Mouse (Mus musculus) heart, postnatal 10 days (tissue): ENCODE results near the gene Arhgap45. TPM values are rescaled to one million over a fixed set of nuclear protein-coding genes. Genes with fewer than 3 reads are reported as not detected.

Source experiments
- DNase-seq, 2 experiments: peaks; one replicate each; pipeline ENCODE4 v3.0.0; 2021
- intact Hi-C: fragments of 180-260 bp; cut with DNase I; formaldehyde crosslinking; loops from one replicate; pipeline ENCODE4 v1.15.1; 2025
- total RNA-seq, 2 experiments: library from RNA; stranded (reverse); gene quantifications; 2 replicates each; pipeline ENCODE4 v1.2.3; 2021

The Arhgap45 gene
- total RNA-seq, 2 experiments from 2014 or later, result 5.0 to 6.1 TPM

GRCm38 (mm10) chr10:80072623-80073489 lies 56.4 kb downstream of the Arhgap45 start:
- DNase-seq, result no peak
- intact Hi-C loops, result loop anchor here (2.0 to 5.0 kb wide), 2 partner anchors 28 to 39 kb away; no protein-coding TSS in a partner anchor

- intact Hi-C loops, result loop anchor here (5.0 kb wide), 1 partner anchor 37 kb away; no protein-coding TSS in a partner anchor
- peak; percentile 74 to 76 for DNase-seq
Observed at GRCm38 (mm10) chr10:80074813-80075601, 58.6 kb downstream of the Arhgap45 start.

- no peak for DNase-seq
- intact Hi-C loops, result no loop called here
Observed at GRCm38 (mm10) chr10:80075924-80076323, 59.5 kb downstream of the Arhgap45 start.

- no peak for DNase-seq
- intact Hi-C loops, result no loop called here
Observed at GRCm38 (mm10) chr10:80076386-80076785, 59.9 kb downstream of the Arhgap45 start.

- no peak for DNase-seq
- intact Hi-C loops, result no loop called here
Observed at GRCm38 (mm10) chr10:80077312-80077711, 60.9 kb downstream of the Arhgap45 start.

- DNase-seq, result no peak
- intact Hi-C loops, result no loop called here
Observed at GRCm38 (mm10) chr10:80078366-80078765, 61.9 kb downstream of the Arhgap45 start.

- intact Hi-C loops, result no loop called here
- DNase-seq, result no peak
Observed at GRCm38 (mm10) chr10:80080396-80081070, 64.1 kb downstream of the Arhgap45 start.

Other genes with a start within 250 kb of the Arhgap45 start
- gene Rnf126, start 249.7 kb upstream of the Arhgap45 start, total RNA-seq, result 10 to 100 TPM; 31.8 to 34.4 TPM
- 1 to 10 TPM; 5.8 to 7.4 TPM for gene Fstl3, start 239.4 kb upstream of the Arhgap45 start, total RNA-seq
- gene Prss57, start 225.7 kb upstream of the Arhgap45 start, total RNA-seq, result not detected
- 100 to 1,000 TPM in 1 of 2 experiments, 10 to 100 TPM in 1; 90.8 to 103 TPM for gene Palm, start 223.1 kb upstream of the Arhgap45 start, total RNA-seq
- under 1 TPM; 0.22 to 0.30 TPM for gene Misp, start 195.7 kb upstream of the Arhgap45 start, total RNA-seq
- gene Ptbp1, start 162.2 kb upstream of the Arhgap45 start, total RNA-seq, result 100 to 1,000 TPM; 144 to 145 TPM
- under 1 TPM in 1 of 2 experiments, not detected in 1; 0.55 TPM for gene Prtn3, start 142.2 kb upstream of the Arhgap45 start, total RNA-seq
- gene Plppr3, start 142.0 kb upstream of the Arhgap45 start, total RNA-seq, result under 1 TPM; 0.53 to 0.89 TPM
- gene Elane, start 130.4 kb upstream of the Arhgap45 start, total RNA-seq, result not detected
- 10 to 100 TPM in 1 of 2 experiments, 1 to 10 TPM in 1; 3.2 to 12.0 TPM for gene Cfd, start 125.8 kb upstream of the Arhgap45 start, total RNA-seq
- gene Med16, start 107.7 kb upstream of the Arhgap45 start, total RNA-seq, result 10 to 100 TPM; 59.5 to 60.0 TPM
- gene Gm26602, start 105.8 kb upstream of the Arhgap45 start, total RNA-seq, result not detected
- gene Kiss1r, start 99.7 kb upstream of the Arhgap45 start, total RNA-seq, result under 1 TPM; 0.17 to 0.22 TPM
- 10 to 100 TPM; 93.4 to 94.9 TPM for gene R3hdm4, start 95.4 kb upstream of the Arhgap45 start, total RNA-seq
- gene Arid3a, start 89.6 kb upstream of the Arhgap45 start, total RNA-seq, result 1 to 10 TPM; 3.1 to 3.2 TPM
- 10 to 100 TPM; 22.7 to 23.4 TPM for gene Wdr18, start 56.5 kb upstream of the Arhgap45 start, total RNA-seq
- gene Grin3b, start 45.9 kb upstream of the Arhgap45 start, total RNA-seq, result not detected
- 100 to 1,000 TPM; 126 to 132 TPM for gene Tmem259, start 32.3 kb upstream of the Arhgap45 start, total RNA-seq
- gene Cnn2, start 28.1 kb upstream of the Arhgap45 start, total RNA-seq, result 10 to 100 TPM; 60.3 to 65.6 TPM
- 1 to 10 TPM; 7.8 to 8.2 TPM for gene Abca7, start 20.2 kb upstream of the Arhgap45 start, total RNA-seq
- gene Polr2e, start 23.1 kb downstream of the Arhgap45 start, total RNA-seq, result 10 to 100 TPM; 79.0 to 79.1 TPM
- 100 to 1,000 TPM; 551 to 562 TPM for gene Gpx4, start 30.5 kb downstream of the Arhgap45 start, total RNA-seq
- 10 to 100 TPM; 15.1 to 17.6 TPM for gene Sbno2, start 88.9 kb downstream of the Arhgap45 start, total RNA-seq
- 100 to 1,000 TPM; 110 to 112 TPM for gene Stk11, start 99.2 kb downstream of the Arhgap45 start, total RNA-seq
- 1,000 to 10,000 TPM; 1,058 to 1,125 TPM for gene Atp5d, start 122.0 kb downstream of the Arhgap45 start, total RNA-seq
- 1 to 10 TPM; 3.2 to 4.1 TPM for gene Cbarp, start 124.2 kb downstream of the Arhgap45 start, total RNA-seq
- gene Midn, start 131.6 kb downstream of the Arhgap45 start, total RNA-seq, result 100 to 1,000 TPM; 132 to 190 TPM
- 100 to 1,000 TPM; 113 to 134 TPM for gene Cirbp, start 149.3 kb downstream of the Arhgap45 start, total RNA-seq
- 1 to 10 TPM; 3.1 to 3.4 TPM for gene 1600002K03Rik, start 156.3 kb downstream of the Arhgap45 start, total RNA-seq
- 1 to 10 TPM; 1.4 to 1.7 TPM for gene Efna2, start 162.8 kb downstream of the Arhgap45 start, total RNA-seq
- 10 to 100 TPM; 20.3 to 23.1 TPM for gene Mum1, start 209.8 kb downstream of the Arhgap45 start, total RNA-seq
- gene Ndufs7, start 232.5 kb downstream of the Arhgap45 start, total RNA-seq, result 100 to 1,000 TPM; 609 to 639 TPM
- gene Gamt, start 244.4 kb downstream of the Arhgap45 start, total RNA-seq, result 10 to 100 TPM; 19.3 to 21.3 TPM
- 10 to 100 TPM; 86.4 to 95.4 TPM for gene Dazap1, start 244.8 kb downstream of the Arhgap45 start, total RNA-seq